Mouse (Mus musculus): ENCODE data around the gene Gm43064. TPM values are rescaled to one million over a fixed set of nuclear protein-coding genes. Genes with fewer than 3 reads are reported as not detected.
"Not testable (repeated sequence)": the region's sequence is repeated elsewhere in the genome, so short reads cannot be mapped to it uniquely, and the experiment has no call there.

Gene Gm43064
- polyA plus RNA-seq, 1 experiment from 2014 or later = 0.18 TPM

DNA sequence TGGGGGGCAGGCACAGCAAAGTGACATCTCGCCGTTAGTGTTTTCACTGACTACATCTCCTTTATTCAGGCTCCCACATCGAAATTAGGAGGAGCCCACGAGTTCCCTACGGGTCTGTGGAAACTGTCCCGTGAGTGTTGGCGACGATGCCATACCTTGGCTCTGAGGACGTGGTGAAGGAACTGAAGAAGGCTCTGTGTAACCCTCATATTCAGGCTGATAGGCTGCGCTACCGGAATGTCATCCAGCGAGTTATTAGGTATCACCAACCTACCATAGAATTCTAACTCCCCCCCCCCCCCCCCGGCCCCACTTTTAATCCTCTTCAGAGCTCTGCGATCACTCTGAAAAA, 402 bp downstream of the Gm43064 start:
- Histone ChIP-seq H3K4me1 (peaks cover 18% of the 10 kb centered on the region), H3K9me3 (replicated peaks) (no peaks in the 10 kb centered on the region), H3K36me3 (peaks cover 46% of the 10 kb centered on the region), H3K27ac (peak overlapping the region; percentile 92), H3K4me3 (peak overlapping the region; percentile 84), H3K27me3 (ENCODE audit: low read depth, poor library complexity, severe bottlenecking) (no peaks in the 10 kb centered on the region)
- WGBS = 3% methylated on average over 14 of the region's 14 CpGs
- no peak for DNase-seq (ENCODE audit: low spot score)

DNA sequence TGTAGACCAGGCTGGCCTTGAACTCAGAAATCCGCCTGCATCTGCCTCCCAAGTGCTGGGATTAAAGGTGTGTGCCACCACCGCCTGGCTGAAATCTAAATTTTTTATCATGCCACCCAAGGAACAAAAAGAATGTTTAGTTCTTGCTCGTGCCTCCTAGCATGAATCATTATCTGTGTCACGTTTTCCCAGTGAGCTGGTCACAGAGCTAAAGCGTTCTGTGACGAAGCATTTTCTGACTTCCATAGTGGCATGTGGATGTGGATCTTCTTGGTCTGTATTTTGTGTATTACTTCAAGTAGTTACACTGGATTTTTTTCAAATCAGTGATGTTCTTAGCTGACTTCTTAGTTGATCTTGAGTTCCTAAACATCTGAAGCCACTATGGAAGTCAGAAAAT, 1.6 kb downstream of the Gm43064 start:
- H3K27ac ChIP-seq = no peak overlapping the region
- peaks cover 18% of the 10 kb centered on the region for H3K4me1 ChIP-seq
- H3K4me3 ChIP-seq = no peak overlapping the region
- 90% methylated on average over 6 of the region's 6 CpGs for WGBS
- no peaks in the 10 kb centered on the region for H3K27me3 ChIP-seq (ENCODE audit: low read depth, poor library complexity, severe bottlenecking)
- H3K36me3 ChIP-seq = peaks cover 47% of the 10 kb centered on the region
- no peak for DNase-seq (ENCODE audit: low spot score)
- no peaks in the 10 kb centered on the region for H3K9me3 ChIP-seq (replicated peaks)

DNA sequence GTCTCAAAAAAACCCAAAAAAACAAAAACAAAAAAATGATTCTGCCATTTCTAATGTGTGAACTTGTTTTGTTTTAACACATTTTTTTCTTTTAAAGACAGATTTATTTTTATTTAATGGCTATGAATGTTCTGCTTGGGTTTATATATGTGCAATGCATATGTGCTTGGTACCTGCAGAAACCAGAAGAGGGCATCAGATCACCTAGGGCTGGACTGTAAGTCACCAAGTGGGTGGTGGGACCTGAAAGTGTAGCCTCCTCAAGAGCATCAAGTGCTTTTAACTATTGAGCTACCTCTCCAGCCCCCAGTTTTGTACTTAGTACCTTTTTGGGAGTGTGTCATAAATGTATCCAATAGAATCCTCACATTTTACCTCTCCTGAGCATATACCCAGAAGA, 18.2 kb downstream of the Gm43064 start:
- no peaks in the 10 kb centered on the region for H3K4me1 ChIP-seq
- H3K36me3 ChIP-seq = peaks cover 9% of the 10 kb centered on the region
- DNase-seq (ENCODE audit: low spot score) = no peak
- no peaks in the 10 kb centered on the region for H3K27me3 ChIP-seq (ENCODE audit: low read depth, poor library complexity, severe bottlenecking)
- no peaks in the 10 kb centered on the region for H3K9me3 ChIP-seq (replicated peaks)
- no peak overlapping the region for H3K27ac ChIP-seq
- H3K4me3 ChIP-seq = no peak overlapping the region

DNA sequence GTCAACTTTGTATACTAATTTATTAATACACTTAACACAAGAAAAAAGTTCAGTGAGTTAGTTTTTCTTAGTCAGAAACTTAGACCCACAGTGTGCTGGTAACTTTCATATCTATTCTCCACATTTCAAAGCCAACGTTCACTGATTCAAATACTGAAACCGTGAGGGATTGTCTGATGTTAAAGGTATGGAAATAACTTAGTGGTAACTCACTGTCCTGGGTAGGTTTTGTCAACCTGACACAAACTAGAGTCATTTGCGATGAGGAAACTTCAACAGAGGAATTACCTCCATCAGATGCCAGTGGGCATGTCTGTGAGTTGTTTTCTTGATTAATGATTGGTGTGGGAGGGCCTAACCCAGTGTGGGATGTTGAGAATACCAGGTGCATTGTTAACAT, 19.7 kb downstream of the Gm43064 start:
- H3K36me3 ChIP-seq = no peaks in the 10 kb centered on the region
- DNase-seq (ENCODE audit: low spot score) = no peak
- no peaks in the 10 kb centered on the region for H3K9me3 ChIP-seq (replicated peaks)
- H3K4me3 ChIP-seq = no peak overlapping the region
- H3K4me1 ChIP-seq = no peaks in the 10 kb centered on the region
- 89% methylated on average over 3 of the region's 3 CpGs for WGBS
- no peak overlapping the region for H3K27ac ChIP-seq
- no peaks in the 10 kb centered on the region for H3K27me3 ChIP-seq (ENCODE audit: low read depth, poor library complexity, severe bottlenecking)

DNA sequence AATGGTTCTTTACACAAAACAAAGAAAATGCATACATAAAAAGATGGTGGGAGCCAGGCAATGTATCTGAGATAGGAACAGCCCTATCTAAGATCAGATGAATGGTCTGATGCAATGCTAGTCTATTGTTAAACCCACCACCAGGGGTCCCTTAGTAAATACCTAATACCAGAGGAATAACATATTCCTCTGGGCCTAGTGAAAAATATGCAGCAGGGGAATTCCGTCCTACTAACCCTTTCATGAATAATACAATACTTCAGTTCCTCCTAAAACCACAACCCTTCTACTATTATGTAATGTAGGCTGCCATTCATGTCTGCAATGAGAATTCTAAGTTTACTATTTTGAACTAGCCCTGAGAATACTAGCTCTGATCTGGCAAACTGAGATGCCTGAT, 21.3 kb downstream of the Gm43064 start:
- H3K36me3 ChIP-seq; H3K4me1 ChIP-seq; H3K27me3 ChIP-seq (ENCODE audit: low read depth, poor library complexity, severe bottlenecking); H3K9me3 ChIP-seq (replicated peaks); H3K27ac ChIP-seq; DNase-seq (ENCODE audit: low spot score); H3K4me3 ChIP-seq: not testable (repeated sequence)
- 92% methylated on average over 1 of the region's 1 CpGs for WGBS

DNA sequence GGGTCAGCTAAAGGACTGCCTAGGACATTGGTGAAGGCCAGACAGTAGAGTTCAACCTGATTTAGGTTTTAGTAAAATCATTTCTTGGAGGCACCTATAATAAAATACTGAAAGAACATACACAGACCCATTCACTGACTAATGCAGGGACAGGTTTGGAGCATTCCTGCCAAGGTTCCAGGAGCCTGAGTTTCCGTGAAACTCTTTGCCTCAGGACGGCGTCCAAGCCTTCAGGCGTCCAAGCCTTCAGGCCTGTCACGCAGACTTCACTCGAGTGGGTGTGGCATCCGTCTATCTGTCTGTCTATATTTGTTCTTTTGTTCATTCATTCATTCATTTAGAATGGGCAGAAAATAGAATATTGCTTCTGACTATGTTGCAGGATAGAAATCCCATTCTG, 21.8 kb downstream of the Gm43064 start:
- H3K27ac ChIP-seq = no peak overlapping the region
- WGBS = 88% methylated on average over 7 of the region's 7 CpGs
- no peak overlapping the region for H3K4me3 ChIP-seq
- H3K27me3 ChIP-seq (ENCODE audit: low read depth, poor library complexity, severe bottlenecking) = no peaks in the 10 kb centered on the region
- no peaks in the 10 kb centered on the region for H3K9me3 ChIP-seq (replicated peaks)
- H3K36me3 ChIP-seq = no peaks in the 10 kb centered on the region
- no peaks in the 10 kb centered on the region for H3K4me1 ChIP-seq
- DNase-seq (ENCODE audit: low spot score) = no peak

DNA sequence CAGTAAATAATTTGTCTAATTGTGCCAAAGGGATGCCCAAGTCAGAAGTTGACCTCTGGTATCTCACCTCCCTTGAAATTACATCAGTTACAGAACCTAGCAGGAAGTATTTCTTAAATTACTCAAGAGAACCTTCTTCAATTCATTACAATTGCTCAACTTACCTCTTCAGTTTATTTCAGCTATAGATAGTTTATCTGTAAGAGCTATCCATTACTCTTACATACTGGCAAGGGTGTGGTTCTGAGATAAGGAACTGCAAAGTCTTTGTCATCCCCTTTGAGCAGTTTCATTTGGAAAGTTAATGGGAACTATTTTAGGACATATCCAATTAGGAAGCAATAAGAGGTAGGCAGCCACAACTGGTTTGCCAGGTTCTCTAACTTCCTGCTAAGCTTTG, 23.1 kb downstream of the Gm43064 start, which contains the start of gene Bcl2l15:
Gene Bcl2l15, plus strand, starts transcription at position 176 of the 400 bp plus-strand sequence.
- Histone ChIP-seq H3K4me1 (no peaks in the 10 kb centered on the region), H3K36me3 (no peaks in the 10 kb centered on the region), H3K4me3 (no peak within 1 kb of the TSS), H3K9me3 (replicated peaks) (no peaks in the 10 kb centered on the region), H3K27ac (no peak within 1 kb of the TSS), H3K27me3 (ENCODE audit: low read depth, poor library complexity, severe bottlenecking) (no peaks in the 10 kb centered on the region)
- no peak for DNase-seq (ENCODE audit: low spot score)

DNA sequence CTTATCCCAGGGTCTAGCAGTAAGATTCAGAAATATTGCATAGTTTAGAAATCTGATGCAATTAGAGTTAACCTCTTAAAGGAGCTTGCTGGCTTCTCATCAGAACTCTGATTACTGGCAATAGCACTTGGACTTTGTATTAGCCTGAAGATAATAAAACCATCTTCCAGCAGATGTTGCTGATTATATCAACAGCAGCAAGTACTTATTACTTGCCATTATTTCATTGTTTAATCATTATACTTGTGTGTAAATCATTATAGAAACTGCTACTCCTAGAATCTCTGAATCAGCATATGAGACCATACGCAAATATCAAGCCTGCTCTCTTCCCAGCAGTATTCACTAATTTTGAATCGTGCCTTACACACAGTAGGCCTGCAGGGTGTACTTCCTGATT, 24.6 kb downstream of the Gm43064 start:
- Histone ChIP-seq H3K4me1 (no peaks in the 10 kb centered on the region), H3K4me3 (no peak overlapping the region), H3K9me3 (replicated peaks) (no peaks in the 10 kb centered on the region), H3K27ac (no peak overlapping the region), H3K36me3 (no peaks in the 10 kb centered on the region), H3K27me3 (ENCODE audit: low read depth, poor library complexity, severe bottlenecking) (no peaks in the 10 kb centered on the region)
- 94% methylated on average over 2 of the region's 2 CpGs for WGBS
- no peak for DNase-seq (ENCODE audit: low spot score)

DNA sequence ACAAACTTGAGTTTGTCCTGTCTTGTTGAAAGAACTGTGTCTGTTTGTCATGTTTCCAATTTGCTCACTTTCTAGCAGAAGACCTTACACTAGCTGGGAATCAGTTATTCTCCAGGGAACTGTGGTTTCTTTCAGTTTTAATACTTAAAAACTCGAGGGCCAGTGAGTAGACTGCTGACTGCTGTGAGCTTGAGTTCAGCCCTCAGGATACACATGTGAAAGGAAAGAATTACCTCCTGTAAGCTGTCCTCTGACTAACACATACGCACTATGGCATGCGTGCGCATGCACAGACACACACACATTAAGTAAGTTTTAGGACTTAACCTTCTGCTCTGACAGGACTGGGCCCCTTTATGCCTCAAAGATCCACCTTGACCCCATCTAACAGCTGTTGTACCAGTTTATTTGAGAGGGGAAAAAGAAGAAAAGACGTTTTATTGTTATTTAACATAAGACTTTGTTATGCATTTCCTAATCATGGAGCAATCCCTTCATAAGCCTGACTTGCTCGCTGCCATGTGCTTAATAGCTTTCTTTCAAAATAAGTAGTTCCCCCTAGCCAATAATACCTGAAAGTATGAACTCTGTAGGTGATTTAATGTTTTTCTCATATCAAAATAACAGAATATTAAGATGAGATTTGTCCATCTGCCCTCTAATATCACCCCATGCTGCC, 26.0 kb downstream of the Gm43064 start:
- DNase-seq (ENCODE audit: low spot score) = no peak
- Histone ChIP-seq H3K27ac (no peak overlapping the region), H3K4me3 (no peak overlapping the region), H3K27me3 (ENCODE audit: low read depth, poor library complexity, severe bottlenecking) (no peaks in the 10 kb centered on the region), H3K4me1 (no peaks in the 10 kb centered on the region), H3K9me3 (replicated peaks) (no peaks in the 10 kb centered on the region), H3K36me3 (no peaks in the 10 kb centered on the region)
- WGBS = 83% methylated on average over 6 of the region's 6 CpGs

DNA sequence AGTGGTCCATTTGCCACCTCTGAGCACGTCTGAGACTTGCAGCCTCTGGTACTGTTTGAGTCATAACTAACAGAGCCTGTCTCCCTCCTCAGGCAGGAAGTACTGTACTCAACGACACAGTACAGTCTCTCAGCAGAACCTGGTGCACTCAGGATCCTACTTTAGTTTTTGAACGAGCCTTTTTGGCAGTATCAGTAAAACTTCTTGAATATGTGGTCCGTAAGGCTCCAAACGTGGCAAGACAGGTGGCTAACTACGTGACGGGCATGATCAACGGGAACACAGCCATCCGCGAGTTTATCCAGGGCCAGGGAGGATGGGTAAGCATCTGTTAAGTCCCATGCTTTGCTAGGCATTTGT, 26.6 kb downstream of the Gm43064 start:
- no peaks in the 10 kb centered on the region for H3K27me3 ChIP-seq (ENCODE audit: low read depth, poor library complexity, severe bottlenecking)
- no peak overlapping the region for H3K4me3 ChIP-seq
- H3K27ac ChIP-seq = no peak overlapping the region
- H3K4me1 ChIP-seq = no peaks in the 10 kb centered on the region
- 86% methylated on average over 10 of the region's 10 CpGs for WGBS
- no peak for DNase-seq (ENCODE audit: low spot score)
- no peaks in the 10 kb centered on the region for H3K36me3 ChIP-seq
- no peaks in the 10 kb centered on the region for H3K9me3 ChIP-seq (replicated peaks)

DNA sequence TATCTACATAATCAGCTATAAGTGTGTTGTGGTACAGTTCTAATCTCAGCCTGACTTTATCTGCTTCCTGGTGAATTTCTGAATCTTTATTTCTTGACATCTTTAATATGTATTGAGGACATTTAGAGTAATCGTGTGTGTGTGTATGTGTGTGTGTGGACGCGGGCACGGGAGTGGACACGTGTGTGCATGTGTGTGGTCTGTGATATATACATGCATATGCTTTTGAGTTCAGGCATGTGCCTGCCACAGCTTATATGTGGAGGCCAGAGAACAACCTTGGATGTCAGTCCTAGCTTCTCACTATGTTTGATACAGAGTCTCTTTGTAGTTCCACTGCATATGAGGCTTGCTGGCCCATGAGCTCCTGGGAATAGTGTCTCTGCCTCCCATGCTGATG, 27.1 kb downstream of the Gm43064 start:
- no peaks in the 10 kb centered on the region for H3K36me3 ChIP-seq
- DNase-seq (ENCODE audit: low spot score) = no peak
- H3K4me3 ChIP-seq = no peak overlapping the region
- H3K9me3 ChIP-seq (replicated peaks) = no peaks in the 10 kb centered on the region
- H3K27me3 ChIP-seq (ENCODE audit: low read depth, poor library complexity, severe bottlenecking) = no peaks in the 10 kb centered on the region
- 96% methylated on average over 5 of the region's 5 CpGs for WGBS
- H3K27ac ChIP-seq = no peak overlapping the region
- H3K4me1 ChIP-seq = no peaks in the 10 kb centered on the region

DNA sequence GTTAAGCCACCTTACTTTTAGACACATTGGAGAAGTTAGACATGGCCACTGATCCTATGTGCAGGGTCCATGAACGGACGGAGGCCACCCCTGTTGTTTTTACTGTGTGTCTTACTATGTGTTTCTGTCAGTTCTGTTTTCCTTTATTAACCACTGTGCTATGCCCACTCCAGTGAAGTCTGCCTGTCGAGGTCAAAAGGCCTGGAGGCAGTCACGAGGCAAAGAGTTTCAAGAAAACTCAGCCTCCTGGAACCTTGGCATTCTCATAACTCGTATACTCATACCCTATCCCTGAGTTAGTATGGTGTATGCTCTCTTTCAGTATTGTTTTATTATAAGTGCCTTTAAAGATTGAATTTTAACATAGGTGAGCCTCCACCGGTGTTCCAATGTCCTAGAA, 30.3 kb downstream of the Gm43064 start:
- no peaks in the 10 kb centered on the region for H3K27me3 ChIP-seq (ENCODE audit: low read depth, poor library complexity, severe bottlenecking)
- H3K4me1 ChIP-seq = no peaks in the 10 kb centered on the region
- WGBS = 92% methylated on average over 6 of the region's 6 CpGs
- no peaks in the 10 kb centered on the region for H3K36me3 ChIP-seq
- no peak for DNase-seq (ENCODE audit: low spot score)
- no peak overlapping the region for H3K27ac ChIP-seq
- no peak overlapping the region for H3K4me3 ChIP-seq
- no peaks in the 10 kb centered on the region for H3K9me3 ChIP-seq (replicated peaks)

DNA sequence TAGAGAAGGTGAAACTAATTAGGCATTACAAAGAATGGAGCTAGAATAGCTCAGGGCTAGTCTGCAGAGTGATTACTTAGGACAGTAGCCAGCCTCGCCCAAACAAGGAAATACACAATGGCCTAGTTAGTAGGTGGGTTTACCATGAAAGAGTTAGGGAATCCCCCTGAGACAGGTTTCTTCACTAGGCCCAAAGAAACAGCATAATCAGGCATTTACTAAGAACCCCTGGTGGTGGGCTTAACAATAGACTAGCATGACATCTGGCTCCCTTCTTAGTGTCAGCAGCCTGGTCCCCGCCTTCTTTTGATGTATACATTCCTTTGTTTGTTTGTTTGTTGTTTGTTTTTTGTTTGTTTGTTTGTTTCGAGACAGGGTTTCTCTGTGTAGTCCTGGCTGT, 30.8 kb downstream of the Gm43064 start:
- H3K4me1 ChIP-seq; H3K36me3 ChIP-seq; H3K27me3 ChIP-seq (ENCODE audit: low read depth, poor library complexity, severe bottlenecking); DNase-seq (ENCODE audit: low spot score); H3K4me3 ChIP-seq; H3K9me3 ChIP-seq (replicated peaks); H3K27ac ChIP-seq: not testable (repeated sequence)
- WGBS = 89% methylated on average over 3 of the region's 3 CpGs

DNA sequence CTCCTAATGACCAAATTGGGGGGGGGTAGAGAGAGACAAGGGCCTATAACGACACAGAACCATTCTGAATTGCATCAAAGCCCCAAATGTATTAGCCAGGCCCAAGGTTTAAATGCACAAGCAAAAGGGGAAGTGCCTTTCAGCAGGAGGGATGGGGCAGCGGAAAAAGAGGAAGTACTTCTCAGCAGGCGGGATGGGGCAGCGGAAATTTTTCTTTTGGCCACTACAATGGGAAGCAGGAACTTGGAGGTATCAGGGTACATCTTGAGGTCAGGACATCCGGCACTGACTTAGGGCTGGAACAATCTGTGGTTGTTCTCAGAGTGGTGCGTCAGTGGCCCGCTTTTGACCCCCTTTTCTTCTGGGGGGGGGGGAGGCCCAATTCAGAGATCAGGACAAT, 31.6 kb downstream of the Gm43064 start:
- DNase-seq (ENCODE audit: low spot score); H3K27me3 ChIP-seq (ENCODE audit: low read depth, poor library complexity, severe bottlenecking); H3K9me3 ChIP-seq (replicated peaks); H3K4me1 ChIP-seq; H3K4me3 ChIP-seq; H3K27ac ChIP-seq; H3K36me3 ChIP-seq: not testable (repeated sequence)
- 96% methylated on average over 7 of the region's 7 CpGs for WGBS

Measured in limb, embryonic 10.5 days (tissue).